Mouse (Mus musculus): ENCODE results near the gene Megf8. TPM values are rescaled to one million over a fixed set of nuclear protein-coding genes. Genes with fewer than 3 reads are reported as not detected.

The Megf8 gene
- polyA plus RNA-seq, 1 experiment: 60.7 TPM

- TF ChIP-seq CTCF (IDR thresholded peaks at IDR 0.05; ENCODE audit: borderline replicate concordance, extremely low read depth, insufficient read depth, insufficient read length) (no peak), POLR2A (IDR thresholded peaks at IDR 0.05; ENCODE audit: borderline replicate concordance, extremely low read depth, insufficient read depth, insufficient read length, poor library complexity, severe bottlenecking) (no peak)
- no peak for DNase-seq (ENCODE audit: low read depth)
Measured at GRCm38 (mm10) chr7:25272445-25273258, 44.3 kb upstream of the Megf8 start.

DNA sequence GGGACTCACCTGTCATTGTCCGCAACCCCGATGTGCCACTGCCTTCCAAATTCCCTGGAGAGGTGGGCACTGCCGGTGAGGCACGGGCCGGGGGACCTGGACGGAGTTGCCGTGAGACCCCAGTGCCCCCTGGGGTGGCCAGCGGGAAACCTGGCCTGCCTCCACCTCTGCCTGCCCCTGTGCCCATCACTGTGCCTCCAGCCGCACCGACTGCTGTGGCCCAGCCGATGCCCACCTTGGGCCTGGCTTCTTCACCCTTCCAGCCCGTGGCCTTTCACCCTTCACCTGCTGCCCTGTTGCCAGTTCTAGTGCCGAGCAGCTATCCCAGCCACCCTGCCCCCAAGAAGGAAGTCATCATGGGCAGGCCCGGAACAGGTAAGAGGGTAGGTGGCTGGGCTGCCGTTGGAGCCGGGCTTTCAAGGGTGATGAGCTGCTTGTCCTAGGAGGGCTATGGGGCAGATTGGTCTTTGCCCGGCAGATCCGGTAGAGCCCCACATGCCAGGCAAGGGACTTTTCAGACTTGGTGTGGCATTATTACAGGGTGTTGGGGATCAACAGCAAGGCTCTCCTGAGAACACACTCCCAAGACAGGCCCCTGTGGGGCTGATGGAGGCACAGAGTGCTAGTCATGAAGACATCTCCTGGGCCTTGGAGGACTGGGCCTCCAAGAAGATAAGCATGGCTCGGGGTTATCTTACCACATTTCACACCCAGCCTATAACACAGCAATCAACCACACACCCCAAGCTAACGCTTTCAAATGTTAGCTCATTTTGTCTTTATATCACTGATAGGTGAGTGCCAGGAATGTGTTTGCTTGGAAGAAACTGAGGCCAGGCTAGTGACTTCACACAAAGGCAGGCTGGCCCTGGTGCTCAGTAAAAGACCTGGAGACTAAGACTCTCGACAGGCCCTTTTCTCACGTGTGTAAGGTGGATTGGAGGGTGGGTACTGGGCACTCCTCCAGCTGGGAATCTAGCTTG, 43.4 kb upstream of the Megf8 start:
- no peak for TF ChIP-seq POLR2A (IDR thresholded peaks at IDR 0.05; ENCODE audit: borderline replicate concordance, extremely low read depth, insufficient read depth, insufficient read length, poor library complexity, severe bottlenecking)
- TF ChIP-seq CTCF (IDR thresholded peaks at IDR 0.05; ENCODE audit: borderline replicate concordance, extremely low read depth, insufficient read depth, insufficient read length): no peak
- no peak for DNase-seq (ENCODE audit: low read depth)

DNA sequence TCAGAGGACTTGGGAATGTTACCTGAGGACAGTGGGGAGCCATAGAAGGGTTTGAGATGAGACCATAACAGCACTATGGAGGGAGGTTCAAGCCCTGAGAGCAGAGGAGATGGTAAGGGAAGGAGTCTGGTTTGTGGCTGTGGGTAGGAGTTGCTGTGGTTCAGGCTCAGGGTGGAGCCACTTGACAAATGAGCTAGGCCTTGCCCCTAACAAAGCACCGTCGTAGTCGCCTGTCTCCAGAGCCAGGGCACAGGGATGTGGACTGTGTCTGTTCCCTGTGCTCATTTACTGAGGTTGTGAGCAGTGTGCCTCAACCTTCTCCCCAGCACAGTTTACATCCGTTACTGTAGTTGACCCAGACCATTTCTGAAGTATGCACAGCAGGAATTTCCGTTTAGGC, 42.4 kb upstream of the Megf8 start:
- no peak for DNase-seq (ENCODE audit: low read depth)

DNA sequence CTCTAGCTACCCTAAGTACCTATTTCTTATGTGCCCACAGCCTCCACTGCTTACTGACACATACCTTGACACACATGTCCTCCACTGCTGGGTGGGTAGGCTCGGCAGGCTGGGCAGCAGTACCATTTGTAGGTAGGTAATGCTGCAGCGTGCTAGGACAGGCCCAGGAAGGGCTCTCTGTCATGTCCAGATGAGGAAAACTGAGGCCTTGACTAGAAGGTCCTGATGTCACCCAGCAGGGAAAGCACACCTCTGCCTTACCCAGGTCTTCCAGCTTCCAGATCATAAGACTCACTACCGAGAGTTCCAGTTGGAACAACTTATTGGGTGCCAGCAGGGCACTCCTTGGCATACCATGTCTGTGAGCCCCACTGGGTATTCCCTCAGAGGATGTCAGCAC, 42.0 kb upstream of the Megf8 start:
- DNase-seq (ENCODE audit: low read depth): no peak

More for the DNA sequence above, 42.4 kb upstream of the Megf8 start:
- TF ChIP-seq POLR2A (IDR thresholded peaks at IDR 0.05; ENCODE audit: borderline replicate concordance, extremely low read depth, insufficient read depth, insufficient read length, poor library complexity, severe bottlenecking) (no peak), CTCF (IDR thresholded peaks at IDR 0.05; ENCODE audit: borderline replicate concordance, extremely low read depth, insufficient read depth, insufficient read length) (no peak)

GRCm38 (mm10) chr7:25275555-25276298, 41.2 kb upstream of the Megf8 start:
- DNase-seq (ENCODE audit: low read depth): no peak
- no peak for TF ChIP-seq POLR2A (IDR thresholded peaks at IDR 0.05; ENCODE audit: borderline replicate concordance, extremely low read depth, insufficient read depth, insufficient read length, poor library complexity, severe bottlenecking)
- TF ChIP-seq CTCF (IDR thresholded peaks at IDR 0.05; ENCODE audit: borderline replicate concordance, extremely low read depth, insufficient read depth, insufficient read length): no peak

More for the DNA sequence above, 42.0 kb upstream of the Megf8 start:
- no peak for TF ChIP-seq POLR2A (IDR thresholded peaks at IDR 0.05; ENCODE audit: borderline replicate concordance, extremely low read depth, insufficient read depth, insufficient read length, poor library complexity, severe bottlenecking)
- TF ChIP-seq CTCF (IDR thresholded peaks at IDR 0.05; ENCODE audit: borderline replicate concordance, extremely low read depth, insufficient read depth, insufficient read length): no peak

DNA sequence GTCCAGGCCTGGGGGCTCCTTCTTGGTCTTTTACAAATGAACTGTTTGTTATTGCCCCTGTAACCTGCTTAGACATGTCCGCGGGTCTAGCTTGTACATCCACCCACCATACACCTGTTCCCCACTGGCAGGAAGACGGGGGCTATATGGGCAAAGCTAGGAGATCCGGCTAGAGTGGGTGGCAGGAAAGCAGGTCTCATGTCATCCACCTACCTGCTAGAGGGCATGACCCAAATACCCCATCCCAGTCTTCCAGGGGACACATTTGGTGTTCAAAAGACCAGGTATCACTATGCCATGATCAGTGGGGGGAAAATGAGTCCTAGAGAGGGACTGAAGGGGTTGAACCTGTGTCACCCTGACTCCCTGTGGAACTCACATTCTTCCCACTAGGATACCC, 39.6 kb upstream of the Megf8 start:
- TF ChIP-seq POLR2A (IDR thresholded peaks at IDR 0.05; ENCODE audit: borderline replicate concordance, extremely low read depth, insufficient read depth, insufficient read length, poor library complexity, severe bottlenecking) (no peak), CTCF (IDR thresholded peaks at IDR 0.05; ENCODE audit: borderline replicate concordance, extremely low read depth, insufficient read depth, insufficient read length) (no peak)
- no peak for DNase-seq (ENCODE audit: low read depth)

GRCm38 (mm10) chr7:25277998-25278340, 39.0 kb upstream of the Megf8 start:
- TF ChIP-seq POLR2A (IDR thresholded peaks at IDR 0.05; ENCODE audit: borderline replicate concordance, extremely low read depth, insufficient read depth, insufficient read length, poor library complexity, severe bottlenecking): no peak
- TF ChIP-seq CTCF (IDR thresholded peaks at IDR 0.05; ENCODE audit: borderline replicate concordance, extremely low read depth, insufficient read depth, insufficient read length): no peak
- DNase-seq (ENCODE audit: low read depth): no peak

GRCm38 (mm10) chr7:25278341-25279075, 38.5 kb upstream of the Megf8 start:
- peak; percentile 71 for TF ChIP-seq CTCF (IDR thresholded peaks at IDR 0.05; ENCODE audit: borderline replicate concordance, extremely low read depth, insufficient read depth, insufficient read length)
- peak; percentile 70 for TF ChIP-seq POLR2A (IDR thresholded peaks at IDR 0.05; ENCODE audit: borderline replicate concordance, extremely low read depth, insufficient read depth, insufficient read length, poor library complexity, severe bottlenecking)
- peak; percentile 97 for DNase-seq (ENCODE audit: low read depth)

- DNase-seq (ENCODE audit: low read depth): peak; percentile 93
- TF ChIP-seq CTCF (IDR thresholded peaks at IDR 0.05; ENCODE audit: borderline replicate concordance, extremely low read depth, insufficient read depth, insufficient read length) (peak; percentile 26; the same call in 1 of the 2 replicates), POLR2A (IDR thresholded peaks at IDR 0.05; ENCODE audit: borderline replicate concordance, extremely low read depth, insufficient read depth, insufficient read length, poor library complexity, severe bottlenecking) (no peak)
Measured at GRCm38 (mm10) chr7:25279076-25279860, 37.7 kb upstream of the Megf8 start.

Data from brain, embryonic 14.5 days (tissue).